ENCODE assay signal across 8 mouse cellular contexts in genomic region chr1:166409701-166410220, GRCm38 (mm10). TPM values are rescaled to one million over a fixed set of nuclear protein-coding genes. Genes with fewer than 3 reads are reported as not detected.
A peak's percentile ranks its signal among the peaks of the same experiment; 100 is the strongest.
DNase-seq lines count a peak whose midpoint lies in the region.

Gene Pogk, minus strand, starts transcription at chr1:166409863.

- H3K27ac ChIP-seq in midbrain, embryonic 10.5 days (replicated peaks): peak within 1 kb of the TSS; percentile 98

- DNase-seq in adipocyte (ENCODE audit: low spot score): peak; percentile 30
- peak; percentile 64 to 79 for DNase-seq in cerebellum, postnatal 4 days (ENCODE audit: low spot score in 2 of 2)
- peak; percentile 40 to 57 for DNase-seq in gastrocnemius, adult 8-10 months (ENCODE audit: low spot score in 2 of 2)
- peak; percentile 93 for DNase-seq in induced T-regulatory cell, adult 2 months (ENCODE audit: low read depth)
- DNase-seq in left cerebral cortex, postnatal 36 days (ENCODE audit: low spot score in 2 of 2): peak; percentile 76
- peak; percentile 91 for DNase-seq in midbrain, embryonic 10.5 days (ENCODE audit: low spot score)
- DNase-seq in right cerebral cortex, postnatal 4 days: peak; percentile 85
- DNase-seq in yolk sac, embryonic 10.5 days (ENCODE audit: low spot score): peak; percentile 86

- peak within 1 kb of the TSS; percentile 84 for H3K4me3 ChIP-seq in midbrain, embryonic 10.5 days

- H3K36me3 ChIP-seq in midbrain, embryonic 10.5 days: peaks cover 35% of the 10 kb centered on the region

- 8% methylated on average over 49 of the region's 49 CpGs for WGBS in midbrain, embryonic 10.5 days

- H3K9me3 ChIP-seq in midbrain, embryonic 10.5 days (replicated peaks): peaks cover 14% of the 10 kb centered on the region

- peaks cover 22% of the 10 kb centered on the region for H3K4me1 ChIP-seq in midbrain, embryonic 10.5 days

- intact Hi-C loops in left cerebral cortex, postnatal 36 days (cut with DNase I): no loop called here

- peaks cover 7% of the 10 kb centered on the region for H3K27me3 ChIP-seq in midbrain, embryonic 10.5 days (ENCODE audit: low read depth, poor library complexity, severe bottlenecking)

RNA-seq across cellular contexts. Expression of gene Pogk, which starts in this region (rescaled TPM):
- 10 to 100 TPM in 3 of 4 experiments, 1 to 10 TPM in 1; 7.7 to 12.4 (median 10.8) TPM for total RNA-seq in gastrocnemius, adult 8-10 months (2022)
- 10 to 100 TPM; 33.9 to 36.7 TPM for total RNA-seq in left cerebral cortex, postnatal 36 days (2021)
- 26.1 and 37.7 TPM in 2 replicates for polyA plus RNA-seq in midbrain, embryonic 10.5 days (2016; fragmentation: Nextera tagmentation; extraction: Ambion mirVana)

Comparison
In these comparisons a context has a peak if more than half of its experiments do, and no peak if none do; other contexts are left out.
1. Peak in every context shown above with its lines: DNase-seq, H3K4me3 ChIP-seq and H3K27ac ChIP-seq.
2. DNase-seq: peak in every context shown above with its lines; median percentile 93 in induced T-regulatory cell, adult 2 months; 91 in midbrain, embryonic 10.5 days; 86 in yolk sac, embryonic 10.5 days; 85 in right cerebral cortex, postnatal 4 days; 76 in left cerebral cortex, postnatal 36 days; 72 in cerebellum, postnatal 4 days; 48 in gastrocnemius, adult 8-10 months; 30 in adipocyte.